Mouse (Mus musculus) neural tube, embryonic 13.5 days (tissue): Measurements from ENCODE around the gene Rnf167. TPM values are rescaled to one million over a fixed set of nuclear protein-coding genes. Genes with fewer than 3 reads are reported as not detected.

Experiments used
- ATAC-seq: fragments of 200-750 bp; cut with Nextera tagmentation; 2 replicates; pipeline ENCODE4 v1.8.0; 2017; ENCODE audit warnings: low read depth, mild to moderate bottlenecking, moderate TSS enrichment, moderate library complexity
- H3K27ac ChIP-seq: fragments of 300-500 bp; sonication (generic); replicated peaks from 2 replicates; pipeline ENCODE4 v1.5.1; 2015; ENCODE audit warnings: moderate library complexity, mild to moderate bottlenecking, inconsistent platforms
- H3K27me3 ChIP-seq: fragments of 300-500 bp; sonication (generic); 2 replicates; pipeline ENCODE4 v1.6.1; 2015; ENCODE audit warnings: mild to moderate bottlenecking, inconsistent platforms
- H3K36me3 ChIP-seq: fragments of 300-500 bp; sonication (generic); 2 replicates; pipeline ENCODE4 v1.6.1; 2015; ENCODE audit warnings: mild to moderate bottlenecking, inconsistent platforms
- H3K4me1 ChIP-seq: fragments of 300-500 bp; sonication (generic); replicated peaks from 2 replicates; pipeline ENCODE4 v1.6.1; 2015; ENCODE audit warnings: inconsistent platforms
- H3K4me2 ChIP-seq: fragments of 300-500 bp; sonication (generic); 2 replicates; pipeline ENCODE4 v1.6.1; 2015; ENCODE audit warnings: inconsistent platforms, mild to moderate bottlenecking, moderate library complexity
- H3K4me3 ChIP-seq: fragments of 300-500 bp; sonication (generic); 2 replicates; pipeline ENCODE4 v1.5.1; 2015; ENCODE audit warnings: mild to moderate bottlenecking, inconsistent platforms
- H3K9ac ChIP-seq: fragments of 300-500 bp; sonication (generic); 2 replicates; pipeline ENCODE4 v1.6.1; 2015; ENCODE audit warnings: moderate library complexity, mild to moderate bottlenecking, inconsistent platforms
- H3K9me3 ChIP-seq: fragments of 300-500 bp; sonication (generic); 2 replicates; pipeline ENCODE4 v1.6.1; 2016; ENCODE audit warnings: inconsistent platforms
- WGBS: fragments of 180-500 bp; shearing (Covaris S2); methylation state at CpG from one replicate; pipeline ENCODE4 v1.1.7; 2015; 5-methylcytosine and 5-hydroxymethylcytosine counted together
- polyA plus RNA-seq: library from polyadenylated mRNA; unstranded; fragments of >200 nt; fragmentation: Nextera tagmentation; extraction: Ambion mirVana; gene quantifications from 2 replicates; pipeline ENCODE4 v1.2.1, GENCODE M21; 2015

The Rnf167 gene
- polyA plus RNA-seq, 1 experiment from 2014 or later, result 106 TPM

GRCm38 (mm10) chr11:70687601-70688199 is 40.7 kb downstream of the Rnf167 start, which contains the start of gene Camta2:
Gene Camta2 (minus strand): TSS chr11:70688105.
- WGBS, result under 1% methylated on average over 55 of the region's 55 CpGs
- H3K27ac ChIP-seq, result peak within 1 kb of the TSS; percentile 83
- peaks cover 28% of the 10 kb centered on the region for H3K4me1 ChIP-seq
- H3K36me3 ChIP-seq, result peaks cover 35% of the 10 kb centered on the region
- peak; percentile 84 for ATAC-seq
- no peaks in the 10 kb centered on the region for H3K9me3 ChIP-seq
- peak within 1 kb of the TSS; percentile 90 for H3K9ac ChIP-seq
- no peaks in the 10 kb centered on the region for H3K27me3 ChIP-seq
- peak within 1 kb of the TSS; percentile 85 for H3K4me3 ChIP-seq
- H3K4me2 ChIP-seq, result peak within 1 kb of the TSS; percentile 72

GRCm38 (mm10) chr11:70688372-70688771 is 41.3 kb downstream of the Rnf167 start:
- 7% methylated on average over 8 of the region's 8 CpGs for WGBS

DNA sequence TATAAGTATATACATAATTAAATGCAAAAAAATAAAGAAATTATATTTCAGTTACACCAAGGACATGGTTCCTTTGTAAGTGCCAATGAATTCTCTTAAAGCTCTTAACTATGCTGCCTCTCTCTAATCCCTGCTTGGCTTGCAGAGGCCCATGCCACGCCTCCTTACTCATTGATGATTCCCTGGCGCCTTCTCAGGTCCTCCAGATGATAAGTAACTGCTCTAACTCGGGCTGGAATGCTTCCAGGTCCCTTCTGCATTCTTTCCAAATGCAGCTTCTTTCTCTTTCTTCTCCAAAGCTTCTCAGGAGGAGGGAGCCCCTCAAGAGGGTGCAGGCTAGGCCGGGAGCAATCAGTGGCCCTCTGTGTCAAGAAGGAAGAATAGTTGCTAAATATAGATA is 42.5 kb downstream of the Rnf167 start:
- Histone ChIP-seq H3K4me2 (no peak overlapping the region), H3K27ac (no peak overlapping the region), H3K4me3 (no peak overlapping the region), H3K27me3 (no peaks in the 10 kb centered on the region), H3K9ac (no peak overlapping the region), H3K36me3 (peaks cover 16% of the 10 kb centered on the region), H3K4me1 (peaks cover 27% of the 10 kb centered on the region), H3K9me3 (no peaks in the 10 kb centered on the region)
- no peak for ATAC-seq
- 60% methylated on average over 4 of the region's 4 CpGs for WGBS

More at GRCm38 (mm10) chr11:70688372-70688771, 41.3 kb downstream of the Rnf167 start:
- Histone ChIP-seq H3K27me3 (no peaks in the 10 kb centered on the region), H3K9me3 (no peaks in the 10 kb centered on the region), H3K4me3 (peak overlapping the region; percentile 85), H3K36me3 (peaks cover 28% of the 10 kb centered on the region), H3K4me1 (peaks cover 27% of the 10 kb centered on the region), H3K4me2 (peak overlapping the region; percentile 72), H3K9ac (peak overlapping the region; percentile 90), H3K27ac (peak overlapping the region; percentile 83)
- no peak for ATAC-seq

DNA sequence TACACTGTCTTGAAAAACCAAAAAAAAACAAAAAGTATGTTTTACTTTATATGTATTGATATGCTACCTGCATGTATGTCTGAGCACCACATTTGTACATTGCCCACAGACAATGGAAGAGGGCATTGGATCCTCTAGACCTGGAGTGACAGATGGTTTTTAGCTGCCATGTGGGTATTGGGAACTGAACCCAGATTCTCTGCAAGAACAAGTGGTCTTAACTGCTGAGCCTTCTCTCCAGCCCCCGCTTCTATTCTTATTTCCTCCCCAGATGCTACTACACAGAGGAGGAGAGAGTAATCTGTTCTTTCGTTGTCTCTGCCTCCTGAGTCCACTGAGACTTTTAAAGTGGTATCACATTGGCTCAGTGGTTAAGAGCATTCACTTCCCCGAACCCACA is 46.5 kb downstream of the Rnf167 start:
- Histone ChIP-seq H3K36me3 (no peaks in the 10 kb centered on the region), H3K4me2 (no peak overlapping the region), H3K9ac (no peak overlapping the region), H3K27ac (no peak overlapping the region), H3K4me1 (peaks cover 5% of the 10 kb centered on the region), H3K4me3 (no peak overlapping the region), H3K27me3 (no peaks in the 10 kb centered on the region), H3K9me3 (no peaks in the 10 kb centered on the region)
- no peak for ATAC-seq
- 70% methylated on average over 3 of the region's 3 CpGs for WGBS

DNA sequence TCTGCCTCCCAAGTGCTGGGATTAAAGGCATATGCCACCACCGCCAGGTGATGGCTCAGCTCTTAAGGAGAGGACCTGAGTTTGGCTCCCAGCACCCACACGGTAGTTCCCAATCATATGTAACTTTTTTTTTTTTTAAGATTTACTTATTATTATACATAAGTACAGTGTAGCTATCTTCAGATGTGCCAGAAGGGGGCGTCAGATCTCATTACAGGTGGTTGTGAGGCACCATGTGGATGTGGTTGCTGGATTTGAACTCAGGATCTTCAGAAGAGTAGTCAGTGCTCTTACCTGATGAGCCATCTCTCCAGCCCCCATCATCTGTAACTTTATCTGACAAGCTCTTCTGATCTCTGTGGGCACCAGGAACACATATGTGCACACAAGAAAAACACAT is 50.3 kb downstream of the Rnf167 start:
- H3K36me3 ChIP-seq, result no peaks in the 10 kb centered on the region
- 81% methylated on average over 3 of the region's 3 CpGs for WGBS
- ATAC-seq, result no peak

GRCm38 (mm10) chr11:70699051-70699450 is 52.0 kb downstream of the Rnf167 start:
- no peak for ATAC-seq
- H3K9me3 ChIP-seq, result no peaks in the 10 kb centered on the region
- no peak overlapping the region for H3K9ac ChIP-seq
- peak overlapping the region; percentile 89; the same call in 1 of the 2 replicates for H3K4me3 ChIP-seq
- H3K36me3 ChIP-seq, result peaks cover 9% of the 10 kb centered on the region
- WGBS, result 72% methylated on average over 2 of the region's 2 CpGs
- H3K4me1 ChIP-seq, result peaks cover 28% of the 10 kb centered on the region
- H3K27ac ChIP-seq, result no peak overlapping the region
- H3K4me2 ChIP-seq, result no peak overlapping the region
- H3K27me3 ChIP-seq, result no peaks in the 10 kb centered on the region

More for the DNA sequence above, 50.3 kb downstream of the Rnf167 start:
- Histone ChIP-seq H3K4me1 (peaks cover 21% of the 10 kb centered on the region), H3K4me2 (no peak overlapping the region), H3K4me3 (no peak overlapping the region), H3K9me3 (no peaks in the 10 kb centered on the region), H3K9ac (no peak overlapping the region), H3K27me3 (no peaks in the 10 kb centered on the region), H3K27ac (no peak overlapping the region)

- H3K4me3 ChIP-seq, result peak within 1 kb of the TSS; percentile 89
These were observed 52.9 kb downstream of the Rnf167 start, which contains the start of the genes Inca1 and Kif1c for GRCm38 (mm10) chr11:70699722-70700556. Gene Inca1 (minus strand): TSS chr11:70700155. Gene Kif1c (plus strand): TSS chr11:70700548.

GRCm38 (mm10) chr11:70700613-70701012 is 53.6 kb downstream of the Rnf167 start:
- under 1% methylated on average over 33 of the region's 34 CpGs for WGBS
- H3K27ac ChIP-seq, result peak overlapping the region; percentile 93
- H3K4me3 ChIP-seq, result peak overlapping the region; percentile 89
- no peaks in the 10 kb centered on the region for H3K9me3 ChIP-seq
- H3K36me3 ChIP-seq, result peaks cover 25% of the 10 kb centered on the region
- H3K4me1 ChIP-seq, result peaks cover 28% of the 10 kb centered on the region
- H3K9ac ChIP-seq, result peak overlapping the region; percentile 94
- no peaks in the 10 kb centered on the region for H3K27me3 ChIP-seq
- H3K4me2 ChIP-seq, result peak overlapping the region; percentile 89
- ATAC-seq, result peak; percentile 28

More at GRCm38 (mm10) chr11:70699722-70700556, 52.9 kb downstream of the Rnf167 start, which contains the start of the genes Inca1 and Kif1c:
- H3K4me1 ChIP-seq, result peaks cover 28% of the 10 kb centered on the region
- peak within 1 kb of the TSS; percentile 89 for H3K4me2 ChIP-seq
- no peaks in the 10 kb centered on the region for H3K27me3 ChIP-seq
- no peaks in the 10 kb centered on the region for H3K9me3 ChIP-seq
- peaks cover 18% of the 10 kb centered on the region for H3K36me3 ChIP-seq
- H3K9ac ChIP-seq, result peak within 1 kb of the TSS; percentile 94
- ATAC-seq, result peak; percentile 97
- peak within 1 kb of the TSS; percentile 93 for H3K27ac ChIP-seq
- WGBS, result 1% methylated on average over 67 of the region's 69 CpGs

Other genes with a start within 250 kb of the Rnf167 start
- gene Pelp1, start 237.2 kb upstream of the Rnf167 start, polyA plus RNA-seq, result 31.9 and 32.6 TPM in 2 replicates
- 43.8 and 46.6 TPM in 2 replicates for gene Arrb2, start 214.6 kb upstream of the Rnf167 start, polyA plus RNA-seq
- 45.3 and 46.0 TPM in 2 replicates for gene Med11, start 195.3 kb upstream of the Rnf167 start, polyA plus RNA-seq
- gene Zmynd15, start 187.8 kb upstream of the Rnf167 start, polyA plus RNA-seq, result 1.2 and 1.5 TPM in 2 replicates
- gene Cxcl16, start 187.3 kb upstream of the Rnf167 start, polyA plus RNA-seq, result 7.2 and 8.9 TPM in 2 replicates
- 0.52 and 1.8 TPM in 2 replicates for gene Tm4sf5, start 142.0 kb upstream of the Rnf167 start, polyA plus RNA-seq
- 0.31 TPM in 1 of 2 replicates, not detected in the other for gene Vmo1, start 132.6 kb upstream of the Rnf167 start, polyA plus RNA-seq
- 0.42 and 0.52 TPM in 2 replicates for gene Gltpd2, start 128.0 kb upstream of the Rnf167 start, polyA plus RNA-seq
- 814 and 884 TPM in 2 replicates for gene Psmb6, start 121.9 kb upstream of the Rnf167 start, polyA plus RNA-seq
- gene Gm40193, start 114.3 kb upstream of the Rnf167 start, polyA plus RNA-seq, result not detected in 2 replicates
- 7.4 and 8.8 TPM in 2 replicates for gene Pld2, start 107.2 kb upstream of the Rnf167 start, polyA plus RNA-seq
- gene Mink1, start 84.4 kb upstream of the Rnf167 start, polyA plus RNA-seq, result 18.0 TPM in 2 replicates
- gene 4930544D05Rik, start 31.4 kb upstream of the Rnf167 start, polyA plus RNA-seq, result not detected in 2 replicates
- 0.38 TPM in 1 of 2 replicates, not detected in the other for gene Chrne, start 28.0 kb upstream of the Rnf167 start, polyA plus RNA-seq
- 0.14 and 0.45 TPM in 2 replicates for gene Gp1ba, start 8.1 kb upstream of the Rnf167 start, polyA plus RNA-seq
- gene Slc25a11, start 244 bp downstream of the Rnf167 start, polyA plus RNA-seq, result 150 and 153 TPM in 2 replicates
- gene Pfn1, start 7.4 kb downstream of the Rnf167 start, polyA plus RNA-seq, result 970 and 979 TPM in 2 replicates
- 9.4 and 14.9 TPM in 2 replicates for gene Eno3, start 10.0 kb downstream of the Rnf167 start, polyA plus RNA-seq
- gene Spag7, start 22.2 kb downstream of the Rnf167 start, polyA plus RNA-seq, result 169 and 172 TPM in 2 replicates
- 16.9 and 19.5 TPM in 2 replicates for gene Camta2, start 40.9 kb downstream of the Rnf167 start, polyA plus RNA-seq
- gene Inca1, start 52.9 kb downstream of the Rnf167 start, polyA plus RNA-seq, result 0.75 and 1.1 TPM in 2 replicates
- gene Kif1c, start 53.3 kb downstream of the Rnf167 start, polyA plus RNA-seq, result 1.5 TPM in 2 replicates
- gene Zfp3, start 117.0 kb downstream of the Rnf167 start, polyA plus RNA-seq, result 14.7 and 15.6 TPM in 2 replicates
- not detected in 2 replicates for gene Scimp, start 165.4 kb downstream of the Rnf167 start, polyA plus RNA-seq
- gene Rabep1, start 197.5 kb downstream of the Rnf167 start, polyA plus RNA-seq, result 80.3 and 86.9 TPM in 2 replicates